Mouse (Mus musculus) activated CD4-positive, CD25-positive, alpha-beta regulatory T cell (primary cell): ENCODE data around the gene Ripply1. TPM values are rescaled to one million over a fixed set of nuclear protein-coding genes. Genes with fewer than 3 reads are reported as not detected.

Experiments
- polyA plus RNA-seq, 2 experiments: library from polyadenylated mRNA; unstranded; fragments of 100-300 nt; shearing (Covaris generic); gene quantifications; one replicate each; pipeline ENCODE4 v1.2.1; 2017

Gene Ripply1
- polyA plus RNA-seq: not detected

GRCm38 (mm10) chrX:139782278-139783044 is at the start of gene Ripply1:
Gene Ripply1, minus strand, starts transcription at chrX:139782353.

GRCm38 (mm10) chrX:139800406-139800878 is 18.3 kb upstream of the Ripply1 start, which contains the start of gene Cldn2:
Gene Cldn2, plus strand, starts transcription at chrX:139800828.

Other genes with a start within 250 kb of the Ripply1 start
- 1 to 10 TPM; 3.2 to 4.5 TPM for gene Rnf128, start 219.0 kb downstream of the Ripply1 start, polyA plus RNA-seq
- gene Tbc1d8b, start 97.4 kb downstream of the Ripply1 start, polyA plus RNA-seq: 10 to 100 TPM in 1 of 2 experiments, 1 to 10 TPM in 1; 7.0 to 10.4 TPM
- under 1 TPM in 1 of 2 experiments, not detected in 1; 0.81 TPM for gene Gm15013, start 67.9 kb downstream of the Ripply1 start, polyA plus RNA-seq
- gene Cldn2, start 18.5 kb upstream of the Ripply1 start, polyA plus RNA-seq: not detected
- gene Morc4, start 89.3 kb upstream of the Ripply1 start, polyA plus RNA-seq: under 1 TPM in 1 of 2 experiments, not detected in 1; 0.47 TPM
- 10 to 100 TPM in 1 of 2 experiments, 1 to 10 TPM in 1; 8.6 to 10.8 TPM for gene Rbm41, start 216.2 kb upstream of the Ripply1 start, polyA plus RNA-seq